Mouse (Mus musculus) urinary bladder, postnatal 10 days (tissue): ENCODE measurements around the gene Phactr4.

Experiments used
- DNase-seq: peaks from one replicate; pipeline ENCODE4 v3.0.0; 2022; ENCODE audit warnings: low spot score

The Phactr4 gene

DNA sequence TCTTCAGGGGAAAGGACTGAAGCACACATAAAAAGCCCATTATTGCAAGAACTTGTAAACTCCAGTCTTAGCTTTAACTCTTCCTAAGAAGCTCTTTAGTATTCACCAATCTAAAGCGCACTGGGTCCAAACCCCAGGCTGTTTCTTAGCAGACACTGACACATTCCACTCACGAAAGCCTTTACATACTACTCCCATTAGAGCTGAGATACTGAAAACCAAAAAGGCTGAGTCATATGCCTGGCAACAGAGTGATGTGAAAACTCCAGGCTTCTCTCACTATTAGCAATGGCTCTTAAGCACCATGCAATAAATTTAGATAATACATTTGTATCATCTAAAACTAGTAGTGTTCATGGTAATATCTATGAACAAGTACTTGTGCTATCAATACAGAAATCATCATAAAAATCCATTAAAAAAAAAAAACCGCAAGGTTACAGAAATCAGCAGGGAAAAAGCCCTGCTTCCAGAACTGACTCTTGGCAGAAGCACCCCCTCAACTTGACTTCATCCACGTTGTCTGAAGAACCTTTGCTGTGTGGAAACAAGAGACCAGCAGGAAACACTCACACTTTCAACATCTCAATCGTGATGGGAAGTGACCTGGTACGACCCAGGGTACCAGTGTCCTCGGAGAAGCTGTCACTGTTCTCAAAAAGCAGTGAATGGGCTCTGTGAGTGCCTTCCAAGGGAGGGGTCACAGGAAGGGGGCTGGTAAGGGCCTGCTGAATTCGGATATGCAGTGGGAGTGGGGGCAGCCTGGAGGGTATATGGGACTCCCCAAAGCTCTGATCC lies 52.1 kb downstream of the Phactr4 start:
- DNase-seq, result no peak

- no peak for DNase-seq
Measured at GRCm38 (mm10) chr4:132367480-132368201, 54.6 kb downstream of the Phactr4 start.

DNA sequence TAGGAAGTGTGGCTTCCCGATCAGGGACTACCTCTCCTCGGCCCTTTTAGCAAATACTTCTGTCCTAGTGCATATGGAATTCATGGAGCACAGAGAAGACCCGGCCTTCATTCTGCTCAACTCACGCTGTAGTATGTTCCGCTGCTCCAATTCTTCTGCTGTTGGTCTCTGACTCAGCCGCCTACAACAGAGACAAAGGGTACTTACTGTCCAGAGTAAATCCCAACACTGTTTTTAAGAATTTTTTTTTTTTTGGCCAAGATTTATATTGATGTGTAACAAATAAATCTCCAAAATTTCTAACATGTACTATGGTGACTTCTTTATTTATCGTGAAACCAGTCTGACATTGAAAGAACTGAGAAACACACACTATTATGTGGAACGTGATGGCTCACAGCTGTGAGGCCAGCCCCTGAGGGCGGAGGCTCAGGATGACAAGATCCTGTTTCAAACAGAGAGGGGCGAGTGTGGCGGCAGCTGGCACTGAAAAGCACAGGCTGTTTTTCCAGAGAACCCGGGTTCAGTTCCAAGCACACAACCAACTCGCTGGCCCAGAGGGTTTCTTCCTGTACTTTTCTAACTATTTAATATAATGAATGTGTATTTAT lies 56.7 kb downstream of the Phactr4 start:
- DNase-seq, result no peak

GRCm38 (mm10) chr4:132363487-132363886 lies 58.8 kb downstream of the Phactr4 start:
- no peak for DNase-seq

GRCm38 (mm10) chr4:132359510-132359909 lies 62.8 kb downstream of the Phactr4 start:
- DNase-seq, result no peak

DNA sequence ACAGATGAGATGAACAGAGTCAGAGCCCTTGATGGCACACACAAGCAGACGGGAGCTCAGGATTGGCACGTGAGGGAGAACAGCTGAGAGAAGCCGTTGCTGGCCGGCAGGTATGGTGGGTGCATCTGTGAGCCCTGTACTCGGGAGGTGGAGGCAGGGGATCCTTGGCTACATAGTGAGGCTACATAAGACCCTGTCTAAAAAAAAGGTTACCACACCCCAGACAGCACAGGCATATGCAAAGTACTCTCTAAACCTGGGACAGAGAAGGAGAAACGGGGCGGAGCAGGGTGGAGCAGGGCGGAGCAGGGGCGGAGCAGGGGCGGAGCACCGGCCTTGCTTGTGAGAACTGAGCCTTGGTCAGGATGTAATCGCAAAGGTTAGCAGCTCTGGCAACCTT lies 66.1 kb downstream of the Phactr4 start:
- DNase-seq, result no peak

- no peak for DNase-seq
Measured at GRCm38 (mm10) chr4:132355403-132355802, 66.9 kb downstream of the Phactr4 start.

GRCm38 (mm10) chr4:132354571-132354970 lies 67.7 kb downstream of the Phactr4 start:
- DNase-seq, result no peak

DNA sequence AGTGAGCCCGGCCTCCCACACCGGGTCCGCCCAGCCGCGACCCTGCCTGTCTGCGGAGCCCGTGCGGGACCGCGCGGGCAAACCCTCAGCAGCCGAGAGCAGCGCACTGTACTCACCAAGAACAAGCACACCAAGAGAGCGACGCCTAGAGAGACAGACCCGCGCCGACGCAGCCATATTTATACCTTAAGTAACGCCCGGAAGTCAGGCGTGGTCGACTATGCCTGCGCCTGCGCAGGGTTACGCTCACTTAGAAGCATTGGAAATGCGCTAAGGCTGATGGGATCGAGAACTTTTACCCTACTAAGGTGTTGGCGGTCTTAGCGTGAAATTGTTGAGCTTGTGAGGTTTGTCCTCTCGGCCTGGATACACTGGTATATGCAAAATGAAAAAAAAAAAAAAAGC lies 68.8 kb downstream of the Phactr4 start, which contains the start of gene Rcc1:
Gene Rcc1 (minus strand): TSS at position 125 of the 405 bp plus-strand sequence.
- peak; percentile 54 for DNase-seq

DNA sequence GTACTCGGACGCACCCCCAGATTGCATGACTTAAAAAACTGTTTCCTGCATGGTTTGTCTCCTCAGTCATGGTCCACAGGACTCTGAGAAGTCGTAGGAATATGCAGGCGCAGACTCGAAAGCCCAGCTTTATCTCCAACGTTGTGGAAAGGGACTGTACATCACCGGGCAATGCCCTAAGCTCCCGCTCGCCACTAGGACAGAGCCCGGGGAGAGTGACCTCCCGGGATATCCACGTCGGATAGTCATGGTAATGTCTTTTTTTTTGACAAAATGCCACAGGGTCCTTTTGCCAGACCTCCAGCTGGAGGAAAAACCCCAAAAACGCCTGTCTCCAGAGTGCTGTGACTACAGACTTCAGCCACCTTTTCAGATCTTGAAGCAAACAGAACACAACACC lies 69.5 kb downstream of the Phactr4 start:
- no peak for DNase-seq

DNA sequence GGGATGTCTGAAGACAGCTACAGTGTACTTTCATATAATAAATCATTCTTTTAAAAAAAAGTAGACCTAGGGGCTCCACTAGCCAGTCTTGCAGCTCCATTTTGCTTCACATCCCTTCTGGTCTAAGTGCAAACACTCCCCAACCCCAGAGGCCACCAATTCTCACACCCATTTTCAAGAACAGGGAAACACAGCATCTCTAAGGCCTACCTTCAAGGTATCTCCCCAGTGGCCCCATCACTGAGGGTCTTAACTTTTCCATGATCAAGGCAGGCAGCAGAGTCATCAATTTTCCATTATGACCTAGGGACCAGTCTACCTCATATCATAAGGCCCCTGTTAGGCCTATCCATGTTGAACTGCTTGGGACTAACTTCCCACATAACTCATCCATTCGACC lies 70.9 kb downstream of the Phactr4 start:
- no peak for DNase-seq

GRCm38 (mm10) chr4:132350854-132351253 lies 71.4 kb downstream of the Phactr4 start:
- no peak for DNase-seq

GRCm38 (mm10) chr4:132350123-132350740 lies 72.1 kb downstream of the Phactr4 start:
- DNase-seq, result no peak

DNA sequence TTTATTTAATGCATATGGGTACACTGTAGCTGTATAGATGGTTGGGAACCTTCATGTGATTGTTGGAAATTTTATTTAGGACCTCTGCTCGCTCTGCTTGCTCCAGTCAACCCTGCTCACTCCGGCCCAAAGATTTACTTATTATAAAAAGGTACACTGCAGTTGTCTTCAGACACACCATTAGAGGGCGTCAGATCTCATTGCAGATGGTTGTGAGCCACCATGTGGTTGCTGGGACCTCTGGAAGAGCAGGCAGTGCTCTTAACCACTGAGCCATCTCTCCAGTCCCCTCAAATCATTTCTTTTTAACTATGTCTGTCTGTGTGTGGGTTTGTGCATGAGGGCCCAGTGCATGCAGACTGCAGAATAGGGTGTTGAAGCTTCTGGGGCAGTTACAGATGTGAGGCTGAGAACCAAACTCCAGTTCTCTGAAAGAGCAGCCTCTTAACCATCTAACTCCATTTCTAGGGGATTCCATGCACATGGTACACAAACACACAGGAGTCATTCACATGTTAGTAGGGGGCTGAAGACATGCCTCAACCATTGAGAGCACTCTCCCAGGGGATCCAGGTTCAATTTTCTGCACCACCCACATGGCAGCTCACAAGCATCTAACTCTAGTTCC lies 72.7 kb downstream of the Phactr4 start:
- DNase-seq, result no peak

- no peak for DNase-seq
Measured at GRCm38 (mm10) chr4:132346661-132347060, 75.6 kb downstream of the Phactr4 start.

- no peak for DNase-seq
Measured at GRCm38 (mm10) chr4:132346261-132346660, 76.0 kb downstream of the Phactr4 start.

GRCm38 (mm10) chr4:132345843-132346212 lies 76.5 kb downstream of the Phactr4 start:
- no peak for DNase-seq

DNA sequence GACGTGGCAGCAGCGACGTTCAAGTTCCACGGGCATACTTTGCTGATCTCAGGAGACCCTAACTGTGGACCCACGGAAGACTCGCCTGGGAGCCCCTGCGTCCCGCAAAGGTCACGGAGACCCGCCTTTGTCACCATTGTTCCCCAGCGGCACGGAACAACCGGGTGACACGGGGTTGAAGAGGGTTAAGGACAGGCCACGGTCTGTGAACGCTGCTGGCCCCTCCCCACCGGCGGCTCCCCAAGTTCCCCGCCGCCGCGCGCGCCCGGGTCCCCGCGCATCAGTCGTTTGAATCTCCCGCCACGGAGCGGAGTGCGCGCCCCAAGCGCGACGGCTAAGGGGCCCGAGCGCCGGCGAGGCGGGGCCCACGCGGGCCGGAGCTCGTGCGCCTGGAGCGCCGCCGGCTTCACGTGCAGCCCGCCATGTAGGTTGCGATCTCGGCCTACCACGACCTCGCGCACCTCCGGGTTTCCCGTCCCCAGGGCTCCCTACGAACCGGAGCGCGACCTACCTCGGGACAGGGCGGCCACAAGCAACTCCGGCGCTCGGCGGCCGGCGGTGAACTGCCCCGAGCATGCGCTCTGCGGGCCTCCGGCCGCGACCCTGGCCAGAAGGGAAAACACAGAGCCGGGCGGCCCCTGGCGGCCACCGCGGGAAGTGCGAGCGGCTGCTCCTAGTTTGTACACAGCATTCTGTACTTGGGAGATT lies 77.0 kb downstream of the Phactr4 start:
- DNase-seq, result peak; percentile 86

DNA sequence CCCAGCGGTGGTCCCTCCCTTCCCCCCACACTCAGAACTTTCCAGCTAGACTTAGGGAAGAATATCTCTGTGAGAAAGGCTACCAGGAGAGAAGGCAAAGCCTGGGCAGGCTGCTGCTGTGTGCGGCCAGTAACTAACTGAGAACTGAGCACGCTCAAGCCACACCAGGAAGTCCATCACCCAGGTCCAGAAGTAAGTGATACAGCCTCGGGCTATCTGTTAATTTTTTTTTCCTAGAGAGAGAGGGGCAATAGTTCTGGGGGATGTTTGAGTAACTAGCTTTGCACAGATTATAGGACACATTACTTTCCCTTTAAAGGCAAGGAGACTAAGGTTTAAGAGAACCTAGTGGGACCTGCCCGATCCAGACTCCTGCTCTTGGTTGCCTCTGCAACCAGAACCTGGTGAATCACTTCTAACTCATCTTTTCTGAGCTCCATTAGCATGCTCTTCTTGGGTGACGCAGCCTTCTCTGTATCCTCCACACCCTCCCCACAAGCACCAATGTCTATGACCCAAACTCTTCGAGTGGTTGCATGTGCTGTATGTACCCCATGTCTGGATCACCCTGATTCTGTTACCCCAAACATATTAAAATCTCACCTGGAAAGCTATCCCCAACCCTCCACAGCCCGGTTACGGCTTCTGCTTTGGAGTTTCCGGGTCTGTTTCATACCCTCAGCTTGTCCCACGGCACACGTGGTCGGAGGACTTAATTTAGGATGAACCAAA lies 77.7 kb downstream of the Phactr4 start:
- no peak for DNase-seq

DNA sequence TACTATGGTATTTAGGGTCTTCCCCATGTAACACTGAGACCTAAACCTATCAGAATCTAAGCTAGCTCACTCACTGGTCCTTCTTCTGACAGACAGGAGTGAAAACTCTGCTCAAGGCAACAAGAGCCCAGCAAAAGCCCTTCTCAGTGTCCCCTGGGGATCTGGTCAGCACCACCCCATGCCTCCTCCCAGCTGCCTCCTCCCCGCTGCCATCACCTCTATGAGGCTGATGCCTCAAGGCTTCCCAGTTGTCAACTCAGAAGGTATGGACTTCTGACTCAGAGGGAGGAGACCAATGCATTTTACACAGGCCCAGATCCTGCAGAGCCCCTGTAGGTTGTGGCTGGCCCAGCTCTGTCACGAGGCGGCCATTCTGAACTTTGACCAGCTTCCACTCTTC lies 80.8 kb downstream of the Phactr4 start:
- DNase-seq, result no peak

- no peak for DNase-seq
Measured at GRCm38 (mm10) chr4:132338943-132339342, 83.3 kb downstream of the Phactr4 start.
